Mouse (Mus musculus): ENCODE data around the gene Eepd1. TPM values are rescaled to one million over a fixed set of nuclear protein-coding genes. Genes with fewer than 3 reads are reported as not detected.

Gene Eepd1
- polyA plus RNA-seq, 1 experiment from 2014 or later, result 5.1 TPM

DNA sequence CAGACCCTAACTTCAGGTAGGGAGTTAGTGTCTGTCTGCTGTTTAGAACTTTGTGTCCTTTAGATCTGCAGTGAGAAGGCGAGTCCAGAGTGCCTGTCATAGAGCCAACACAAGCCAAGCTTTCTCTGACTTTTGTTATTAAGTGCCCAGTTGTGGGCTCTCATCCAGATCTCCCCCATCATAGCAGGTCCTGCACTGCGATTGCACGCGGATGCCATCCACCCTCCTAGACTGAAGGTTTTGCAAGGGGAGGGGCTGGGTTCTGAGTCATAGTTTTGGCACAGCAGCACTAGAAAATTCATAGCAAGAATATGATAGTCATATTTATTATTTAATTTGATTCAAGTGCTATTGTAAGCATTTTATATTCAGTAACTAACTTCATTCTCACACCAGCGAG, 12.6 kb downstream of the Eepd1 start:
- no peak for ATAC-seq
- H3K9me3 ChIP-seq, result no peaks in the 10 kb centered on the region
- H3K27me3 ChIP-seq, result no peaks in the 10 kb centered on the region
- H3K36me3 ChIP-seq, result no peaks in the 10 kb centered on the region
- no peak overlapping the region for H3K27ac ChIP-seq
- no peak overlapping the region for H3K4me3 ChIP-seq (replicated peaks)
- no peak overlapping the region for H3K9ac ChIP-seq (replicated peaks)
- 0 out of 2 replicates have a peak, but pooled peaks cover 5% of the 10 kb centered on the region for H3K4me1 ChIP-seq (replicated peaks)
- 95% methylated on average over 5 of the region's 5 CpGs for WGBS
- H3K4me2 ChIP-seq (replicated peaks), result no peak overlapping the region

DNA sequence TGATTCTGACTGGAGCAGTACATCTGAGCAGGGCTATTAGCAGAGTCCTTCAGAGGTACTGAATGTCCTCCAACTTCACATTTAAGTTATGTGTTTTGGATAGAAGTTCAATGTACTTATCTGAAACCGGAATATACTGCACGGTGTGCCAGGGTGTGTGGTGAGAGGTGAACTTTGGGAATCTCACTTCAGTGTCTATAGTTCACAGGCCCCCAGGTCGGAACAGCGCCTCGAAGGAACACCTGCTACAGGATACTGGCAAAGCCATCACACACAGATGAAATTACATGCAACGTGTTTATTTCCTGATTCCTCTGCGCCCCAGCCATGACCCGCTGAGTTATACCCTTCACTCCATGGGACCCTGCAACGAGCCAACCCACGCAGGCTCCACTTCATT, 14.3 kb downstream of the Eepd1 start:
- H3K9me3 ChIP-seq, result no peaks in the 10 kb centered on the region
- no peaks in the 10 kb centered on the region for H3K36me3 ChIP-seq
- WGBS, result 94% methylated on average over 10 of the region's 10 CpGs
- H3K4me3 ChIP-seq (replicated peaks), result no peak overlapping the region
- no peak overlapping the region for H3K27ac ChIP-seq
- H3K9ac ChIP-seq (replicated peaks), result no peak overlapping the region
- no peak overlapping the region for H3K4me2 ChIP-seq (replicated peaks)
- ATAC-seq, result no peak
- H3K4me1 ChIP-seq (replicated peaks), result 0 out of 2 replicates have a peak, but pooled peaks cover 1% of the 10 kb centered on the region
- no peaks in the 10 kb centered on the region for H3K27me3 ChIP-seq

DNA sequence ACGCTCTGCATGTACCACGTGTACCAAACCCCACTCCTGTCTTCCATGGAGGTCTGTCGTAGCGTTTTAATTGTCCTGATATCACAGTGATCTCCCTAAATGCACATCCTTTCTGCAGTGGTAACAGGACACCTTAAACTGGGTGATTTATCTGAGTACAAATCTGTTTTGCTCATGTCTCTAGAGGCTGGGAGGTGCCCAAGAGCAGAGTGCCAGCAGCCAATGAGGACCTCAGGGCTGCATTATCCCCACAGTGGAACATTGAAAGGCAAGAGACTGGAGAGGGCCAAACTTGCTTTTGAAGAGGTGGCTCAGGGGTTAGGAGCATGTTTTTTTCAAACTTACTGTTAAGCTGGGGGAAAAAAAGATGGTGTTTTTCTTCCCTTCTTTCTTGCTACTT, 14.8 kb downstream of the Eepd1 start:
- H3K27me3 ChIP-seq, result no peaks in the 10 kb centered on the region
- no peak overlapping the region for H3K4me3 ChIP-seq (replicated peaks)
- H3K9me3 ChIP-seq, result no peaks in the 10 kb centered on the region
- no peak overlapping the region for H3K9ac ChIP-seq (replicated peaks)
- no peak for ATAC-seq
- no peaks in the 10 kb centered on the region for H3K4me1 ChIP-seq (replicated peaks)
- H3K36me3 ChIP-seq, result no peaks in the 10 kb centered on the region
- H3K4me2 ChIP-seq (replicated peaks), result no peak overlapping the region
- no peak overlapping the region for H3K27ac ChIP-seq
- WGBS, result 90% methylated on average over 4 of the region's 4 CpGs

DNA sequence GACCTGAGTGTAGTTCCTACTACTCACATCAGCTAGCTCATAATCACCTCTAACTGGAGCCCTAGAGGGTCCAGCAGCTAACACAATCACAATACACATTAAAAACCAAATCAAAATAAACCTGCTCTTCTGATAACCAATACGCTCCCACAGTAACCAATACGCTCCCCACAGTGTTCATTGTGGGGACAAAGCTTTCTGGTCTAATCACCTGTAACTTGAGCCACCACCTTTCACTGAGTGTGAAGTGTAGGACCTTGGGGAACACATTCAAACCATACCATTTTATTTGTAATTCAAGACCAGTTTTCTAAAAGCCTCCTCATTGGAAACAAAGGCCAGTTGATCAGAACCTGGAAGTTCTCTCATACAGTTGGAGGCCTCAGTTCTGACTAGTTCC, 15.4 kb downstream of the Eepd1 start:
- H3K4me2 ChIP-seq (replicated peaks), result no peak overlapping the region
- WGBS, result 91% methylated on average over 2 of the region's 2 CpGs

DNA sequence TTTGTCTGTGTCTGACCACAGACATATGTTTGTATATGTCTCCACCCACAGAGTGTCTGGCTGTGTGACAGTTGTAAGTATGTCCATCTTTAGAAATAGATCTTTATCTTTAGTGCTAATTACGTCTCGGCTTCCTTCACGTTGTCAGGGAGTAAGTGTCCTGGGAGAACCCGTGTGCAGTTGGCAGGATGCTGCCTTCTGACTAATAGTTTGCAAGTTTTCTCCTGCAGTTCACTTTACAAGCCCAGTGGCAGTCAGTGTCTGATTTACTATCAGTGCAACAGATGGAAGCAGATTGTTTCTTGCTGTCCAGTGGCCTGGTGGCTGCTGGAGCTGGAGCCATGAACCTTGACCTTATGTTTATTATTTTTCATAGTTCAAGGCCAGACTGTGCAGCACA, 17.4 kb downstream of the Eepd1 start:
- no peaks in the 10 kb centered on the region for H3K36me3 ChIP-seq
- no peak for ATAC-seq
- H3K4me3 ChIP-seq (replicated peaks), result no peak overlapping the region
- no peaks in the 10 kb centered on the region for H3K4me1 ChIP-seq (replicated peaks)
- WGBS, result 81% methylated on average over 4 of the region's 4 CpGs
- no peak overlapping the region for H3K4me2 ChIP-seq (replicated peaks)
- H3K27me3 ChIP-seq, result no peaks in the 10 kb centered on the region
- H3K9ac ChIP-seq (replicated peaks), result no peak overlapping the region
- no peak overlapping the region for H3K27ac ChIP-seq
- H3K9me3 ChIP-seq, result no peaks in the 10 kb centered on the region

More for the DNA sequence above, 15.4 kb downstream of the Eepd1 start:
- Histone ChIP-seq H3K9me3 (no peaks in the 10 kb centered on the region), H3K36me3 (no peaks in the 10 kb centered on the region), H3K4me1 (replicated peaks) (no peaks in the 10 kb centered on the region), H3K27ac (no peak overlapping the region), H3K9ac (replicated peaks) (no peak overlapping the region), H3K27me3 (no peaks in the 10 kb centered on the region), H3K4me3 (replicated peaks) (no peak overlapping the region)
- no peak for ATAC-seq

DNA sequence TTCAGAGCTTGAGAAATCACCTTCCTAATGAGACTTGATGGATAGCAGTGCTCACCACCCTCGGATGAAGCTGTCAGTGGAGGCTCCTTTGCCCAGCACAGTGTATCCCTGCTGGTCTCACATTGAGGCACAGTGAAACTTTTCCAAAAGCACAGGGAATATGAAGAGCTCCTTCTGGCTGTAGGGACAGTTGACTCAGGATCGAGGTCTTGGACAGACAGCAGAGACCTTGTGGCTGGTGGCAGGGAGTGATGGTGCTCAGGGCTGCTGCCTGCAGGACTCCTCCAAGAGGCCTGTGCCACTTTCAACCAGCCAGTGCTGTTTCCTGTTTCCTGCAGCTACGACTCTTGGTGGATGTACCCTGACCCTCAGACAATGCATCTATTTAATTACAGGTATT, 18.0 kb downstream of the Eepd1 start:
- no peak for ATAC-seq
- no peaks in the 10 kb centered on the region for H3K36me3 ChIP-seq
- no peak overlapping the region for H3K9ac ChIP-seq (replicated peaks)
- no peak overlapping the region for H3K27ac ChIP-seq
- no peaks in the 10 kb centered on the region for H3K4me1 ChIP-seq (replicated peaks)
- H3K4me2 ChIP-seq (replicated peaks), result no peak overlapping the region
- H3K4me3 ChIP-seq (replicated peaks), result no peak overlapping the region
- WGBS, result 77% methylated on average over 3 of the region's 3 CpGs
- no peaks in the 10 kb centered on the region for H3K27me3 ChIP-seq
- H3K9me3 ChIP-seq, result no peaks in the 10 kb centered on the region

DNA sequence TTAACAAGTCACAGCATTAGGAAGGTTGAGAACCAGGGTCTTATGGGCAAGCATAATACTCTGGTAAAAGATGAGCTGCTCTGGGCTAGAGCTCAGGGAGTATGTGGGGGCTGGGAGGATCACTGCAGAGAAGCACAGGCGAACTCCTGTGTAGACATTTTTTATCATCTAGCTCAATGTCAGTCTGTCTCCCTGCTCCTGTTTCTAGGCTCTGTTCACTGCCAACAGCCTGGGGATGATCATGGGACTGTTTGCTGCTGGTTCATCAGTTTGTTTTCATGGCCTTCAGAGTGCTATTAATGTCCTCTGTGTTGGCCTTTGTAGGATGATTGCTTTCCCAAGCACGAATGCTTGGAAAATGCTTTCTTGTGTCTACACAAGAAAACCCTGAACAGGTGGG, 18.7 kb downstream of the Eepd1 start:
- WGBS, result 84% methylated on average over 2 of the region's 2 CpGs
- Histone ChIP-seq H3K9ac (replicated peaks) (no peak overlapping the region), H3K4me3 (replicated peaks) (no peak overlapping the region), H3K9me3 (no peaks in the 10 kb centered on the region), H3K4me1 (replicated peaks) (peaks cover 4% of the 10 kb centered on the region), H3K4me2 (replicated peaks) (no peak overlapping the region), H3K36me3 (no peaks in the 10 kb centered on the region), H3K27me3 (no peaks in the 10 kb centered on the region), H3K27ac (no peak overlapping the region)
- ATAC-seq, result no peak

DNA sequence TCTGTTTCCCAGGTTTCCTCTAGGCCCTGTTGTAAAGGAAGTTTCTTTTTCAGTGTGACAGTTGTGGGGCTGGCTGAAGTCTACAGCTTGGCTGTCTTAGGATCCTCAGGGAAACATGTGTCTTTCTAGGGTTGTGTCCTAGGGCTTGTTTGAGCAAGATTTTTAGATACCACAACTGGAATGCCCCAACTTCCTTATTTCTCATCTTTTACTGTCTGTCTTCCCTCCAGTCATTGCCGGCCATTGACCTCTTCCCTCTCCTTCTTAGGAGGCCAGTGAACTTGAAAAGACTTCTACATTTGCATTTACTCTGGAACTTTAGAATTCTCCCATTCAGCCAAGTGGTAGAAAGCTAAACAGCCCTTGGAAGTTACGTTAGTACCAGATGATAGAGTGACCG, 27.5 kb downstream of the Eepd1 start:
- no peak overlapping the region for H3K4me3 ChIP-seq (replicated peaks)
- peaks cover 10% of the 10 kb centered on the region for H3K4me1 ChIP-seq (replicated peaks)
- ATAC-seq, result no peak
- 91% methylated on average over 3 of the region's 3 CpGs for WGBS
- H3K9ac ChIP-seq (replicated peaks), result no peak overlapping the region
- H3K27me3 ChIP-seq, result no peaks in the 10 kb centered on the region
- no peaks in the 10 kb centered on the region for H3K9me3 ChIP-seq
- H3K27ac ChIP-seq, result no peak overlapping the region
- H3K4me2 ChIP-seq (replicated peaks), result no peak overlapping the region
- H3K36me3 ChIP-seq, result no peaks in the 10 kb centered on the region

DNA sequence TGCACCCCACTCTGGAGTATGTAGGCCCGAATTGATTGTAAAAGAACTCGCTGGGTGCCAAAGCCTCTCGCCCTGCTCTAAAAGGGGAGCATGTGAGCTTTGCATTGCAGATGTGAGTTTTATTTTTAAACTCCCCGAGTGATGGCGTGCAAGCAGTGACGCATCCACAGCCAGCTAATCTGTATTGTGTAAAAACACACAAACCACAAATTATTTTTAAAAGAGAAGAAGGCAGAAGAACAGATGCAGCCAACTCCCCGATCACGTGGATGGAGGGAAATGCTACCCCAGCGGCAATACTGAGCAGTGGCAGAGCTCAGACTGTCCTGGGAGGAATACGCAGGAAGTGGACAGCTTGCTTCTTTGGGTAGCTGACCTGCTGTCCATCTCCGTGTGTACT, 29.2 kb downstream of the Eepd1 start:
- Histone ChIP-seq H3K9me3 (no peaks in the 10 kb centered on the region), H3K36me3 (no peaks in the 10 kb centered on the region), H3K9ac (replicated peaks) (no peak overlapping the region), H3K4me2 (replicated peaks) (no peak overlapping the region), H3K4me1 (replicated peaks) (peaks cover under 1% of the 10 kb centered on the region; the same call in 1 of the 2 replicates), H3K27ac (no peak overlapping the region), H3K27me3 (no peaks in the 10 kb centered on the region), H3K4me3 (replicated peaks) (no peak overlapping the region)
- ATAC-seq, result no peak
- WGBS, result 90% methylated on average over 11 of the region's 11 CpGs

DNA sequence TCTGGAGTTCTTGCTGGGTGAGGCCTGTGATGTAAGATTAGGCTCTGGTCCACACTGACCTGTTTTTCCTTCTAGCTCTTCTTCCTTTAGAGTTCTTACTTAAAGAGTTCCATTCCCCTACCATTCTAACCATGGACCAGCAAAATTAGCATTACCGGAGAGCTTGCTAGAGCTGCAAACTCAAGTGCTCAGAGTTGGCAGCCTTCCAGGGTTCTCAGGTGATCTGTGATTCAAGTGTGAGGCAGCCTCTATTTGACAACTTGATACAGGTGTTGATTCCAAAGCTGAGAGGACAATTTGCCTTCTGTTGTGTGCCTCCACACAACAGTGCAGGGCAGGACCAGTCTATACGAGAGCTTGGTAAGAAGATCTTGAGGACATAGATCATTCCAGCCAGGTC, 31.7 kb downstream of the Eepd1 start:
- H3K4me1 ChIP-seq (replicated peaks), result no peaks in the 10 kb centered on the region
- H3K9ac ChIP-seq (replicated peaks), result no peak overlapping the region
- no peaks in the 10 kb centered on the region for H3K9me3 ChIP-seq
- 79% methylated on average over 2 of the region's 2 CpGs for WGBS
- H3K4me3 ChIP-seq (replicated peaks), result no peak overlapping the region
- no peaks in the 10 kb centered on the region for H3K27me3 ChIP-seq
- H3K4me2 ChIP-seq (replicated peaks), result no peak overlapping the region
- H3K36me3 ChIP-seq, result no peaks in the 10 kb centered on the region
- H3K27ac ChIP-seq, result no peak overlapping the region
- no peak for ATAC-seq

DNA sequence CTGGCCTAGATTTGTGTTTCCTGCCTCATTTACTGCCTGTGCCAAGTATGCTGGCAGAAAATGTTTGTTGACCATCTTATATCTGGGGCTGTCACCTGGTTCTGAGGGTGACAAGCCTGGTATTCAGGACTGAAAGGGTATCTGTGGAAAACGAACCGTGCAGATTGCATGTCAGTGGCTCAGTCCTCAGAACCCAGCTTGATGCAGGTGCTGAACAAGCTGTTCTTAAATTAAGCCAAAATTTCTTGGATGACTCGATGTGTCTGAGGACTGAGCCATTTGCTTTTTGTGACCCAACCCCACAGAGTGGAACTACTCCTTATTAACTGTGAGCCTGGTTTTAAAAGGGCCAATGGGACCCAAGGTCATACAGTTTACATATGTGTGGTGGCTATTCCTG, 32.2 kb downstream of the Eepd1 start:
- Histone ChIP-seq H3K9ac (replicated peaks) (no peak overlapping the region), H3K9me3 (no peaks in the 10 kb centered on the region), H3K36me3 (no peaks in the 10 kb centered on the region), H3K4me3 (replicated peaks) (no peak overlapping the region), H3K4me1 (replicated peaks) (no peaks in the 10 kb centered on the region), H3K27ac (no peak overlapping the region), H3K4me2 (replicated peaks) (no peak overlapping the region), H3K27me3 (no peaks in the 10 kb centered on the region)
- WGBS, result 91% methylated on average over 3 of the region's 3 CpGs
- ATAC-seq, result no peak

DNA sequence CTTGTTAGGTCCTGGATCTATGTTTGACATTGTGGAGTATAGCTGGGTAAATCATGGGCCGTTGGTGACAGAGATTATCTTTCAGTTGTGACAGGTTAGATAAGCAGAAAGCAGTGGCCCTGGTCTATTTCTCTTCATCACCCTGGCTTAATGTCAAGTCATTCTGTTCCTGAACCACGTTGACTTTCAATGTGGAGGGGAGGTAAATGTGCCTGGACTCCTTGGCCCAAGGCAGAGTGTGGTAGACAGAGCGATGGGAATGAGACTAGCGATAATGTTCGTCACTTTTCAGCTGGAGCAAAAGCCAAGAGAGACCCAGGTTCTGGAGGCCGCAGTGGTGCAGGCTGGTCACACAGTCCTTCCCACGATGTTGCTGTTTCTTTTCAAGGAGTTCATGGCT, 35.3 kb downstream of the Eepd1 start:
- 88% methylated on average over 7 of the region's 7 CpGs for WGBS
- H3K9ac ChIP-seq (replicated peaks), result no peak overlapping the region
- no peak for ATAC-seq

DNA sequence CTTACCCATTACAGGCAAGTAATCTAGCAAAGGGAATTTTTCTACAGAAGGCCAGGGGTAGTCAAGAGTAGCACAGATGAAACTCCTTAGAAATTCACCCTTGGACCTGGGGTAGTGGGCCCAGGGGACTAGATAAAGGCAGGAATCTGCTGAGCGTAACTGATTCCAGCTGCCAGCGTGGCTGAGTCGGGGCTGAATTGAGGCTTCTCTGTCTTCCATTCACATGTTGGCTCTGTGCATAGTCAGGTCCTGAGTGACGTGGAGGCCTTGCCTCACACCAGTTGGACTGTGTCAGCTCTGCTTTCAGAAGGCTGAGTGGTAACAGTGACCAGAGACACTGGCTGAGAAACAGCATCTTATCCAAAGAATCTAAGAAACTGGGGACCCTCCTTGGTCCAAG, 36.6 kb downstream of the Eepd1 start:
- no peak for ATAC-seq
- WGBS, result 47% methylated on average over 4 of the region's 4 CpGs

More for the DNA sequence above, 35.3 kb downstream of the Eepd1 start:
- no peaks in the 10 kb centered on the region for H3K9me3 ChIP-seq
- no peak overlapping the region for H3K27ac ChIP-seq
- no peaks in the 10 kb centered on the region for H3K36me3 ChIP-seq
- peaks cover 8% of the 10 kb centered on the region; the same call in 1 of the 2 replicates for H3K4me1 ChIP-seq (replicated peaks)
- no peak overlapping the region for H3K4me2 ChIP-seq (replicated peaks)
- H3K27me3 ChIP-seq, result no peaks in the 10 kb centered on the region
- no peak overlapping the region for H3K4me3 ChIP-seq (replicated peaks)

More for the DNA sequence above, 36.6 kb downstream of the Eepd1 start:
- no peak overlapping the region for H3K4me2 ChIP-seq (replicated peaks)
- no peaks in the 10 kb centered on the region for H3K9me3 ChIP-seq
- H3K27ac ChIP-seq, result no peak overlapping the region
- H3K4me1 ChIP-seq (replicated peaks), result peaks cover 8% of the 10 kb centered on the region; the same call in 1 of the 2 replicates
- H3K36me3 ChIP-seq, result no peaks in the 10 kb centered on the region
- H3K9ac ChIP-seq (replicated peaks), result no peak overlapping the region
- no peak overlapping the region for H3K4me3 ChIP-seq (replicated peaks)
- no peaks in the 10 kb centered on the region for H3K27me3 ChIP-seq

All from midbrain, embryonic 13.5 days (tissue).